Mouse (Mus musculus): ENCODE measurements around the gene Hdac7.

Gene Hdac7

DNA sequence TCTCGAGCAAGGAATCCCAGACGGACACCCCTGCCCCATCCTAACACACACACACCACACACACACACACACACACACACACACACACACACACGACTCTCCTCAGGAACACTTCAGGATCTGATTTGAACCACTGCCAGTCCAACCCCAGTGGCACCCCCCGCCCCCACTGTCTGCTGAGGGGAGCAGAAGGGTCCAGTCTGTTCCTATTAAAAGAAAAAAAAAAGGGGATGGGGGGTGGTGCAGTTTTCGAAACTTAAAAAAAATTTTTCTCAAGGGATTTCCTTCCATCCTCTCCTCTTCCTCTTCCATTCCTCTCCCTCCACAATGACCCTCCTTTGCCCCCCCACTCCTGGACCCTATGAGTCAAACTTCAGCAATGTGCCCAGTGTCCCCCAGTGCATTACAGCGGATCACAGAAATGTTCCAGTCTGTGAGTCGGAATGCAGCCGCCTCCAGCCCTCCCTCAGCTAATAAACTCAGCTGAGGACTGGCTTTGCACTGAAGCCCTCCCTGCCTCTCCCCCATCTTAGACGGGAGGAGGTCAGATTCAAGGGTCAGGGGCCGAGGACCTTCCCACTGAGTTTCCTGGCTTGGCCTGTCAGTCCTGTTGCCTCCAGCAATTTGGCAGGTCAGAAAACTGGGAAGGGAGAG lies 12.2 kb downstream of the Hdac7 start:
- 23% methylated on average over 10 of the region's 10 CpGs for WGBS

DNA sequence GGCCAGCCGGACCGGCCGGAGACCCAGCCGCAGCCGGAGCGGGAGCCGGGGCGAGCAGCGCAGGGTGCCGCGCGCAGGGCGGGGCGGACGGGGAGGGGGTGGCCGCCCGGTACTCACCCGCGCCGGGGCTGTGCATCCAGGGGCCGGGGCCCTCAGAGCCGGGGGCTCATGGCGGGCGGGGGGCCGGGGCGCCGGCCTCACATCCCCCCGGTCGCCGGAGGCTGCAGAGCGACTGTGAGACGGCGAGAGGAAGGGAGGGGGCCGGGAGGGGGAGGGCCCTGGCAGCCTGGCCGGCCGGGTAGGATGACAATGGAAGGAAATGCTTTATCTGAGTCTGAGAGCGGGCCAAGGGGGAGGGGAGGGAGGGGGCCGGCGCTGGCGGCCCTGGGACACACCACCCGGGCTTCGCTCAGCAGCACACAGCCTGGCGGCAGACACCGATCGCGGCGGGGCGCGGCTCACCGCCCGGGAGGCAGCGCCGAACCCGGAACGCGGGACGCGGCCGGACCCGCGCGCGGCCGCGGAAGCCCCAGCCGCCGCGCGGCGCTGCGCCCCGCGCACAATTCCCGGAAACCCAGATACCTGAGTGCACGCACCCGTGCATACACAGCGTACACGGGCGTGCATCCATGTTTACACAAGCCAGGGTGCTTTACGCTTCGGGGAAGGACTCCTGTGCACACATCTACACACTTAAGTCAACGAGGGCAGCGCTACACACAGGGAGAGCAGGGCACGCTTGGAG lies 12.9 kb downstream of the Hdac7 start:
- 2% methylated on average over 80 of the region's 84 CpGs for WGBS

DNA sequence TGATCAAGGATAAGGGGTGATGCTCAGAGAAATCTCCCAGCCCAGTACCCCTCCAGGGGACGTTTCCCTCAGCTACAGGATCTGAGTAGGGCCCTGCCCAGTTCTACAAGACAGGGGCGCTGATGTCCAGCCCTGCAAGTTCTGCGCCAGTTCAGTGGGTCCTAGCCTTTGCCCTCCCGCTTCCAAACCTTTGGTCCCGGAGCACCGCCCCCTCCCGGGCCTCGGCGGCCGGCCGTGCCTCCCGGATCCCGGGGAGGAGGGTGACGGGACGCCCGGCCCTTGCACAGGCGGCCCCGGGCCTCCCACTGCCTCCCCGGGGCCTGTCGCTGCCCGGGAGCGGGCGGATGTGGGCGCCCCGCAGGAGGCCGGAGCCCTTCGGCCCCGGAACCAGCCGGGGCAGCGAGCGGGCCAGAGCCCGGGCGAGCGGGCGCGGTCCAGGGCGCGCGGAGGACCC lies 13.5 kb downstream of the Hdac7 start:
- 1% methylated on average over 39 of the region's 39 CpGs for WGBS

DNA sequence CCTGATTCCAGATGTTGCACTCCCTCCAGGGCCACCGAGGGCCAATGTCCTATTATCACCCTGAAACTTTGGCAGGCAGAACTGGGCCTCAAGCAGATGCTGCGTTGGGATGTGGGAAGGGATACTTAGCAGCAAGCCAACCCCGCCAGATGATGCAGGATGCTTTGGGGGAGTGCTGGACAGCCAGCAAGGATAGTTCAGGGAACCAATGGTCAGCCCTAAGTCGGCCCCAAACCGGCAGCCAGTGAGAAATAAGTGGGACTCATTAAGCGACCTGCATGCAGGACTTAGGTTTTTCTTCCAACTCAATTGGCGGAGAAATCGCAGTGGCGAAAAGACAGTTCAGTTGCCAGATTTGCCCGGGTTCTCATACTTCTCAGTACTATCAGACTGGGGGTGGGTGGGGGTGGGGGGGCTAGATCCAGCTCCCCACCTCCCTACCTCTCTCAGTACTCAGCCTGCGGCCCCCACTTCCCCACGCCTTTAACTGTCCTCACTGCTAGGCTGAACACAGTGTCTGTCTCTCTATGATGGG lies 14.0 kb downstream of the Hdac7 start:
- WGBS: 11% methylated on average over 12 of the region's 12 CpGs

DNA sequence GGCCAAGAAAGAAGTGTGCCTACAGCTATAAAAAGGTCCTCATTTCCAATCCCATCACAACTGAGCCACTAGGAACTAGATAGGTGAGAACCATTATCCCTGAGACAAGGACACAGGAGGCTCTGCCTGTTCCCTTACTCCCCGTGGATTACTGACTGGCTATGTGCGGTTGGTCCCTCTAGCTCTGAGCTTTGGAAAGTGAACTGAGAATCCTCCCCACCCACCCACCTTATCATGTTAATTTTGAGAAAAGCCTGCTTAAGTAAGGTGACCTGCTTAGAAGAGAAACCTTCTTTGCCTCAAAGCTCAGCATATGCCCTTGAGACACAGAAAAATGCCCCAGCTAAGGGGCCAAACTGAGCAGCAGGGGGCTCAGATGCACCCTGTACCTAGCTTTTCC lies 14.9 kb downstream of the Hdac7 start:
- WGBS: 43% methylated on average over 2 of the region's 2 CpGs

DNA sequence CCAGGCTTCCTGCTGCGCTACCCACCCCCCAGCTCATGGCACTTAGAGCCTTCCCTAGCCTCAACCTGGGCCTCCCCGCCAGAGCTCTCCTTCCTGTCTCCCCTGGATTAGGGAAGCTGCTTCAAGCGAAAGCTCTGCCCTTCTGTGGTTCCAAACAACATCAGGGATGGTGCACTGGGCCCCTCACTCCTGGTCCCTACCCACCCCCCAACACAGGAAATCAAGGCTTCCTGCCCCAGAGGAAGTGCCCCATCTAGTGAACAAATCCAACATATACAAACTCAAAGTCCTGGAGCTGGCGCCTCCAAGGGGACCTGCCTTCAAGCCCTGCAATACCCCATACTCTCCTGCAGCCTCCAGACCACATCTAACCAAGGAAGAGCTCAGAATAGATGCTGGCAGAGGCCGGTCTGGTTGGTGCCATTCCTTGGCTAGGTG lies 15.4 kb downstream of the Hdac7 start:
- WGBS: 66% methylated on average over 5 of the region's 5 CpGs

DNA sequence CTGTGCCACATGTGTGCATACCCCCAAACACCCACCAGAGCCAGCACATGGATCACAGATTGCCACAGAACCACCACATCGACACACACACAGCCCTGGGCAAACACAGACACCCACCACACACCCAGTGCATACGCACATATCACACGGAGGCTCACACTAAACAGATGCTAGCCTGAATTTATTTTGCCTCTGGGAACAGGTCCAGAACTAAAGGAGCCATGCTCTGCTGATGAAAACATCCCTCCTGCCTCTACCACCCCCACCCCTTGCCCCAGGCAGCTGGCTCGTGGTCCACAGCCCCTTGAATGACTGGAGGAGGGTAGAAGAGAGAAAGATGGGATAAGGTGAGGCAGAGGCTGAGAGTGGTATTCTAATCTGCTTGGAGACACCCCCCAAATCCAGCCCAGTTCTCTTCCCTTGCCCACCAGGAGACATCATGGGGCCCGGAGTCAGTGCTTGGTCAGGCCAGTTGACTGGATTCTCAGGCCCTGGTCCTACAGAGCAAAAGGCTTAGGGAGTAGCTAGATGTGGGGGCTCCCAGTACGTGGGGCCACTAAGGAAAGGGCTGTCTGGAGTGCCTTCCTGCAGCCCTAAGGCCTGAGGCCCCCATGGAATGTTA lies 16.0 kb downstream of the Hdac7 start:
- 35% methylated on average over 6 of the region's 6 CpGs for WGBS

DNA sequence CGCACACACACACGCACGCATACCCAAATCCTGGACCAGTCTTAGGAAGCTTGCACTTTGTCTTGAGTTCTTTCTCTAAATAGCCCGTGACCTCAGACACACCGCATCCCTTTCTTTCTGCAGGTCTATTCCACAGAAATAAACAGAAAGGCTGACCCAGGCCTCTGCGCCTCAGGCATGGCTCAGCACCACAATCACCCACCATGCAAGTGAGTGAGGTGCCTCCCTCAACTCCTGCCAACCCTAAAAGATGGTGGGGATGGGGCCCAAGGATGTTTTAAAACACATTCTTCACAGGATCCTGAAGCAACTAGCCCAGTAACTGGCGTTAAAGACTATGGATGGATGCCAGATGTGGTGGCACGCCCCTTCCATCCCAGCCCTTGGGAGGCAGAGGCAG lies 16.9 kb downstream of the Hdac7 start:
- 77% methylated on average over 8 of the region's 8 CpGs for WGBS

DNA sequence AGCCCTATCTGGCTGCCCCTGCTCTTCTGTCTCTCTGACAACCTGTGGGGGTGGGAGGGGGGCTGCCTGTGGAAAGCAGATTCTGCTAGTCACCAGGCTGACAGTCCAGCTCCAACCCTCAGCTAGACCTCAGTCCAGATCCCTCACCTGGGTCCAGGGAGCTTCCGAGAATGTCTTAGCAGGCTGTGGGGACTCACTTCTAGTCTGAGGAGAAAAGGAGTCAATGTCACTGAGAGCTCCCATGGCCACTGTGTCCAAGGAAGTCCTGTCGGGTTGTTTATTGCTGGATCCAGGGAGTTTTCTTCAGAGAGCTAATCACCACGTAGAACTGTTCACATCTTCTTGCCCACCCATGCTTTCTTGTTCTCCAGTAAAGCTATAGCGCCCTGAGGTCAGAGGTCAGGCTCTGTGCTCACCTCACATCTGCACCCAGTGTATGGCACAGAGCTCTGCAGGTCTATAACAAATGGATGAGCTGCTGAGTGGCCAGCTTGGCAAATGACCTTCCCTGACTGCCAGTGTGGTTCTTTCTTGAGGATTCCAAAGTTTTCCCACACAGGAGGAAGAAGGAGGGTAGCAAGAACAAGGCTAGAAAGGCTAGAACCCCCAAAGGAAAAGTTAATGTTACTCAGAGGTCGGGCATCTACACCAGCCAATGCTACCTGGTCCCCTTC lies 17.6 kb downstream of the Hdac7 start:
- WGBS: 80% methylated on average over 5 of the region's 5 CpGs

DNA sequence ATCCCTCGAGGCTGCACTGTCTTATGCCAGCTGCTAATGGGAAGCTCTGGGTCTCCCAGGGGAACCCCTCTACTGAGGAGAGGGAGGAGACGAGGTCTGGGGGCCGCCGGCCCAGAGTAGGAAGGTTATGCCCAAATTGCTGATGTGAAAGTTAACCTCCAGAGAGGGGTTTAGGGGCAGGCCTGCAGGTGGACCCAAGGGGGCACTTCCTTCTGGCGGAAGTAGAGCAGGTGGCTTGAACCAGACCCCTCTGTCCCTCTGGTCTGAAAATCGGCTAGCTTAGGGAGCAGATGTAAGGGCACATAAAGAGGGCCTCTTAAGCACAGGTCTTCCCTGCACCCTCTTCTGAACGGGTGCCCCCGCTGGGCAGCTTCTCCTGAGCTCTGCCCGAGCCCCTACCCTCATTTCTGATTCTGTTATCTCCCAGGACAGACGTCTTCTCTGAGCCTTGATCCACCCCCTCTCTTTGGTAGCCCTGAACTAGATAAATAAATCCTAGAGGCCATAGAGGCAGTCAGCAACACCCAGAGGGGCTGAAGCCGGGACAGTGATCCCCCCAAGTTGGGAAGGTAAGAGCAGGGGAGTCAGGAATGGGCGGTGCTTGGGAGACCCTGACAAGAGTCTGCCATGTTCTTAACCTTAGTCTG lies 18.2 kb downstream of the Hdac7 start:
- WGBS: 72% methylated on average over 12 of the region's 12 CpGs

DNA sequence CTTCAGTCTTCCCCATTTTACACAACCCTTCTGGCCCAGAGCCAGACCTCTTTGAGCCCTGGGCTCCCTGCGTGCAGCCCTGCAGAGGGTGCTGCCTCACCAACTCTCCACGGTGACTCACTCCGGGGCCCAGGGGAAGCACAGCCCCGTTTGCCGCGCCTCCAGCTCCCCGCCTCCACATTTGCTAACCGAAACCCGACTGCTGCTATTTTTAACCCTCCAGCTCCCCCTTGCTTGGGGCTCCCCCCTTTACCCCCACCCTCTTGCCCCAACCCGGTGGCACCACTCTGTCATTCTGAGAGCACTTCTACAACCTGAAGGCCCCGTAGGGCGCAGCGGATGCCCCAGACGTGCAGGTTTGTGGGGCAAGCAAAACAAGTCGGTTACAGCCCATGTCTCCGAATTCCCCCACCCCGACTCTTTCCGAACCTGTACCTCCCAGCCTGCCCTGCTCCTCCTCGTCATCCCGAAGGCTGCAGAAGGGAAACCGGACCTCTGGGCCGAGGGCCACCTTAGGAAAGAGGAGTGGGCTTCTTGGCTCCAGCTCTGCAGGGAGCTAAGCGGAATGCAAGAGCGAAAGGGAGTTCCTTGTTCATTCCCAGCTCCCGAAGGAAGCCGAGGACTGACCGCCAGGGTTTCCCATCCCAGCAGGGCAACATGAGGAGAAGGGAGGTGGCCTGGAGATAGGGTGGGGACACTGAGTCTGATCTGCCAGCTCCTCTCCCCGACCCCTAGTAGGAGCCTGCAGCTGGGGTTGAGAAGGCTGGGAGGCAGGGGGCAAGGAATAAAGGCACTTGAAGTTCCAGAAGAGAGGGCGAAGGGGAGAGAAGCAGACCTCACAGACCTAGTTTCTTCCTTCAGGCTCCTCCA lies 19.0 kb downstream of the Hdac7 start:
- whole genome bisulfite sequencing: 16% methylated on average over 29 of the region's 29 CpGs

DNA sequence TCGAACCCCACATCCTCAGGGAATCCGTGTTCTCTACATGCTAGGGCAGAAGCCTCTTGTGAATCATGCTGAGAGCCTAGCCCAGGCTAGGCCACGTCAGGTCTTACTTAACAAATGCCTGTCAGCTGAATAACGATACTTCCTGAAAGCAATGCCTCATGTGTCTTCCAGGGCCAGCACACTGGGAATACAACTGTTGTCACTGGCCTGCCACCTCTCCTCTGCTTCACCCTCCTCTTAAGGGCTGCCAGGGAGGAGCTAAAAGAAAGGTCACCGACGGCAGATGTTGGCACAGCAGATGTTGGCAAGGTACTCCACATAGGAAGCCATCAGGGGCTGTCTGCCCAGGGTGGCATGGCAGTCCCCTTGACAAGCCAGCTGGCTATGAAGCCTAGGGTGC lies 20.3 kb downstream of the Hdac7 start:
- WGBS: 63% methylated on average over 6 of the region's 6 CpGs

DNA sequence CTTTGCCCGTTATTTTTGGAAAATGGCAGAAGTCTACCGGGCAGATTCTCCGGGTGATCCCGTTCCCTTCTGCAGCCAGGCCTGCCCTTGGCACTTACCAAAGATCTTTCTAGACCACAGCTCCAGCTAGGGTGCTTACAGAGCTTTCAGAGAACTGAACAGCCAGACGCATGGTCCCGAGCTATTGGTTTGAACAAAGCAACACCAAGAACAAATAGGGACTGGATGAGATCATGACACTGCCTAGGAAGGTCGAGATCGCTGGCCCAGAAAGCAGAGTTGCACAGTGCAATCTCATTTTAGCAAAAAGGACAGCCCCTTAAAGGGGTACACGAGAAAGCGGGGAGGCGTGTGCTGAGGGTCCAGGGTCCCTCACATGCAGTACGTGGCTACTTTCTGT lies 20.8 kb downstream of the Hdac7 start:
- WGBS: 64% methylated on average over 12 of the region's 12 CpGs

DNA sequence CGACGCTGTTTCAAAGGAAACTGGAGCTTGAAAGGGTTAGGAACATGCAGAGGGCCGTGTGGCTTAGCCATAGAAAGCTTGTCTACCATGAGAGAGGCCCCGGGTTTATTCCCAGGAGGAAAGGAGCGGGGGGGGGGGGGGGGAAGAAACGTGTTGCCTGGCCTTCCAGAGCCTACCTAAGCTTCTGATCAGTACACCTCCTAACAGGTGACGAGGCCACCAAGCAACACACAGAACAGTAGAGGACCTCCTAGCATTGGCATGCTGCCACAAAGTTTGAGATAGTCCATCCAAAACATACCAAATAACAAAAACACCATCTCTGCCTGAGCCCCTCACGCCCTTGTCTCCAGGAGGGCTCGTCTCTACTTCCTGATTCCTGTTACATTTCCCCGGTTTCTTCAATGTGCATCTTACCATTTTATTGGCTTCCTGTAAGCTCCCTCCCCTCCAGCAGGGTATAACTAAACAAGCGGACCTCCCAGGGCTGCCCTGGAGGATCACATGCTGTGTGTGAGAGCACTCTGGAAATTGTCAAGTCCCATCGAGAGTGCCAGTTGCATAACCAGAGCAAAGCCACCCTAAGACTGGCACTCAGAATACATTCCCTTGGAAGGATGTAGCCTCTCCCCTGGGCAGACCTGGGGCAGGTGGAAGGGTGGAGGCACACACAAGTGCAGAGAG lies 21.6 kb downstream of the Hdac7 start:
- 52% methylated on average over 12 of the region's 12 CpGs for WGBS

DNA sequence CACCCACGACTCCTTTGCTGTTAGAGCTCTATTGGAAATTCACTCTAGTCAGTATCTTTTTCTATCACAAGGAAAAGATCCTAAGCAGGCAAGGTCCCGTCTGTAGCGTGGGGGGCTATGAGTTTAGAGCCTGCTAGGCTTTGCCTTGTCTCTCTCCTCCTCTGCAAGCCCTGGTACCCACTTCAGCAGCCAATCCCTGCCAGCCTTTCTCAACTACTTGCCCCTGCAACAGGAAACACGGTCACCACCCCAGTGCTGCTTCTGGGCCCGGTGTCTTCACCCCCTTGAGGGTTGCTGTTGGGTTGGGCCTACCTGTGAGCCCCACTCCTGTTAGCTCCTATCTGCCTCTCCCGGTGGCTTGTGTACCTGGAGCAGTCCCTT lies 22.3 kb downstream of the Hdac7 start:
- whole genome bisulfite sequencing: 69% methylated on average over 6 of the region's 6 CpGs

DNA sequence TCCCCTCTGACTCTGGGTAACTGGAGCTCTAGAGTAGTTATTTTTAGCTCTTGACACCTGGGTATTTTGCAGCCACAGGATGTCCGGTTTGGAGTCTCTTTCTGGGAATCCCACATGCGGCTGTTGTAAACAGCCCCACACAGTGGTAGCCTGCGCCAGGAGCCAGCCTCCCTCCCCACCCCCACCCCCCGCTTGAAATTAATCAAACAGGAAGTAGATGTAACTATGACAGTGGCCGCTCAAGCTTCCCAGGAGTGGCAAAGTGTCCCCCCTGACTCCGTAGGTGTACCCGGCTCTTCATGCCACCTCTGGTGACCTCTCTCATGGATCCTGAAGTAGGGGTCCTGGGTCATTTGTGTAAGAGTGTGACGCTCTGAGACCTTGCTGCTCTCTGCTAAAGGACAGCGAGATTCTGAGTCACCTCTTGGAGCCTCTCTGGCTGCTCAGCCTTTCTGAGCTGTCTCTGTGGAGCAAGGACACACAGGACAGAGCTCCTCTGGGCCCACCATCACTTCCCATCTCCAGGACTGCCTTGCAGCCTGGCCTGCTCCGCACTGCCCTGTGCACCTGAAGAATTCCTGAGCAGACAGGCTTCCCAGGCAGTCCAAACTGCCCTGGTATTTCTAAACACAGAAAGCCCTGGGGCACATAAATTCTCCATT lies 22.9 kb downstream of the Hdac7 start:
- 51% methylated on average over 10 of the region's 10 CpGs for WGBS

DNA sequence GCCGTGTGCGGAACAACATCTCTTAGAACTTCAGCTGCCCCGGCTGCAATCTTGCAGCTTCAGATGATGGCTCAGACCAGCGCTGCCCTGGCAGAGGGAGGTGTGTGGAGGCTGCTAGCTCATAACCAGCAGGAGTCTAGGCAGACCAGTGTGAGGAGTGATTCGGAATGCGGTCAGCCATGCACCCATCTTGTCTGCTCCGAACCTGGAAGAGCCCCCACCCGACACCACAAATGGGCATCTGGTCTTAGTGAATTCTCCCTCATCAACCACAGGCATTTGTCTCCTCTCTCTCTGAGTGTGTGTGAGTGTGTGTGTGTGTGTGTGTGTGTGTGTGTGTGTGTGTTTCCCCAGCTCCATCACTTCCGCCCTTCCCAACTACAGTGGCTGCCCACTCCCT lies 24.4 kb downstream of the Hdac7 start:
- 73% methylated on average over 9 of the region's 9 CpGs for WGBS

DNA sequence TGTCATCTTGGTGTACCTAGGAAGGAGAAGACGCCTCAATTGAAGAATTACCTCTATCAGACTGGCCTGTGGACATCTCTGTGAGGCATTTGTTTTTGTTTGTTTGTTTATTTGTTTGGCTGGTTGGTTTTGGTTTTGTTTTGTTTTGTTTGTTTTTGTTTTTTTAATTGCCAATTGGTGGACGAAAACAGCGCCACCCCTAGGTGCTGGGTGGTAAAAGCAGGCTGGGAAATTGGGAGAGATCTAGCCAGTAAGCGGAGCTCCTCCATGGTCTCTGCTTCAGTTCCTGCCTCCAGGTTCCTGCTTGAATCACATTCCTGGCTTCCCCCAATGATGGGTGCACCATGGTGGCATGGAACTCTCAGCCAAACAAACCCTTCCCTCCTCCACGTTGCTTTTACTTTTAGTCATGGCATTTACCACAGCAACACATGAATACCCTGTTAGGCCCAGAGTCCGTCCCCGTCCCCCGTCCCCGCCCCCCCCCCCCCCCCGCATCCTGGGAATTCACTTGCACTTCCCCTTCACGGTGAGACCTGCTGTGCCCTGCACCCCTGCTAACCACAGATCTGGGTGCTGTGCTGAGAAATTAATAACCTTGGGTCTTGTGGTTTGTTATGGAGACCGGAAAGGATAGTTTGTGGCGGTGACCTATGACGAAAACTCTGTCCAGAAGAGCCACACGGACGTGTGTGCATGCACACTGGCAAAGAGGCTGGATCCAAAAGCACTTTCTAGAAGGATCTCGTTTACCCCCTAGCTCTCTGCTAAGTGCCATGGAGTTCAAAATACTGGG lies 27.9 kb downstream of the Hdac7 start:
- WGBS: 89% methylated on average over 17 of the region's 17 CpGs

DNA sequence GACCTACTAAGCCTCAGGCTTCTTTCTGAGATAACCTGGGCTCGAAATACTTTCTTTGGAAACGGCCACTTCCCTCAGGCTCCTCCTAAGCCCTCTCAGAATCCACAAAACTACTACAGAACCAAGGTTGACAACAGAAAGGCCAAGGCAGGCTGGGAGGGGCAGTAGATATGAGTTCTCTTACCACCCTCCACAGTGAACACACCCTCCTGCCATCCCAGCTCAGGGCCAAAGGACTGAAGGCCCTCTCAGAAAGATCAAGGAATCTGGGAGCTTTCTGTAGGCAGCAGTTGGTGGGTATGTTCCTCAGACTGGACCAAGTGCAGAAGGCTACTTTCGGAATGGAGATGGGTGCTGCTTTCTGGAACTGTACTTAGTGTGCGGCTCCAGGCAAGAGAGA lies 29.0 kb downstream of the Hdac7 start:
- 93% methylated on average over 4 of the region's 4 CpGs for whole genome bisulfite sequencing
